Mouse (Mus musculus) lung, adult 18-20 months (tissue): ENCODE measurements at regions not wholly inside any gene's neighbourhood (a gene's known extent, or its start where the extent isn't known, plus 50 kb on each side); places are given as distances from the start of the nearest gene placed in this dataset.

Source experiments
- DNase-seq, 2 experiments: peaks; one replicate each; pipeline ENCODE4 v3.0.0; 2022; ENCODE audit warnings: mixed read lengths in 2 of 2

DNA sequence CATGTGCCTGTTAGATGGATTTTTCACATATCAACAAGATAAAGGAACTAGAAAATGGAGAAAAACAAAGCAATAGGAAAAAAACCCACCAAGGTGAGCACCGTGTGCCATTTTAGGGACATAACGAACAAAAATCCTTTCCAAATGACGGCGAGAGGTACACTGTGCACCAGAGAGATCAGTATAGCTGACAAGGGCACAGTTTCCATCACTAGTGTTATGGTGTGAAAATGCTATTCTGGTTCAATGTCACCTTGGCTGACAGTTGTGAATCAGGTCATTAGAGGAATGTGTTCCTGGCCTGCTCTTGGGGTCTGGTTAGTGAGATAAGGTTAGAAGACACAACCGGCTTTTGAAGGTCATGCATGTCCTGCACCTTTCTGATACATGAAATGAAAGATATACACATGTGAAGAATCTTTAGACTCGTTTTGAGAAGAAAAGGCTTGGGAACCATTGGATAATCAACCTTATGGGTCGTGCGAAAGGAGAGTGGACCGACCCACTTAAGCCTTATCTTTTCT is 76.5 kb upstream of the P2ry1 start:
- DNase-seq: no peak

DNA sequence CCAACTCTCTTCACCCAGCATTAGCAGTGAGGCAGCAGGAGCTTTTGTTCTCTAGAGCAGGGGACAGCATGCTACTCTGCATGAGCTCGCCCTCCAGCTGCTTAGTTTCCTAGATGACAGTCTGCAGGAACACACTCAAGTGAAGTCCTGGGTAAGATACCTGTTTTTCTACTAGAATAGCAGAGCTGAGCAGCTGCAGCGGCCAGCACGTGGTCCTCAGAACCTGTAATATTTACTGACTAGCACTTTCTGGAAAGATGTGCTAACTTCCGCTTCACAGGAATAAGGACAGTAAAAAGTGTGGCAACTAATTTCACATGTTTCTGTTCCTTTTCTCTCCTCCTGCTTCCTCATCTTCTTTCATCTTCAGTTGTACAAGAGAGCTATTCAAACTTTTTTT is 73.7 kb upstream of the P2ry1 start:
- DNase-seq: no peak

DNA sequence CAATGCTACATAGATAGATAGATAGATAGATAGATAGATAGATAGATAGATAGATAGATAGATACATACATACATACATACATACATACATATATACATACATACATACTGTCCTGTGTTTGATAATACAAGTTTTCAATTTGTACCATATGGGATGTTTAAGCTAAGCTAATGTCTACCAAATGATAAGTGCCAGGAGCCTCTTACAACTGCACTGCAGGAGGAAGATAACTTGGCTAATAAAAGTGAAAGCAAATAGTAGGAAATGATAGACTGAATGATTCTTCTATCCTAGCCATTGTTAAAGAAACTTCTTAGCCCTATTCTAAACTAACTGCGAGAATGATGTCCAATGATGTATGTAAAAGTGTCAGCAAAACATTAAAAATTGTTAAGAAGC is 68.1 kb upstream of the P2ry1 start:
- no peak for DNase-seq

DNA sequence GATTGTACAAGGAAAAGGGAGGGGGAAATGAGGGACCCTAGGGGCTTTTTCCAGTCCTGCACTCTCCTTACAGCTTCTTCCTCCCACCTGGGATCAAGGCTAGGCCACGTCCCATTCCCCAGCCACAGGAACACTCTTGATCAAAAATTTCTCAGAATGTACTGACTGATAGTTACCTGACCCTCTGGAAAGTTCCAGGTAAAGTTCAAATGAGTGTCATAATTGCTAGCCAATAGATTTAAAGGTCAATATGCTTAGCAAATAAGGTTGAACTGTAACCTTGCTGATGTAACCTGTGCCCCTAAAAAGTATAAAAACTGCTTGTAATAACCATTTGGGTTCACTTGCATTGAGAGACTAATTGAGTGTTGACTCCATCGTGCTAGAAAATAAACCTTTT is 61.1 kb upstream of the P2ry1 start:
- DNase-seq: no peak

DNA sequence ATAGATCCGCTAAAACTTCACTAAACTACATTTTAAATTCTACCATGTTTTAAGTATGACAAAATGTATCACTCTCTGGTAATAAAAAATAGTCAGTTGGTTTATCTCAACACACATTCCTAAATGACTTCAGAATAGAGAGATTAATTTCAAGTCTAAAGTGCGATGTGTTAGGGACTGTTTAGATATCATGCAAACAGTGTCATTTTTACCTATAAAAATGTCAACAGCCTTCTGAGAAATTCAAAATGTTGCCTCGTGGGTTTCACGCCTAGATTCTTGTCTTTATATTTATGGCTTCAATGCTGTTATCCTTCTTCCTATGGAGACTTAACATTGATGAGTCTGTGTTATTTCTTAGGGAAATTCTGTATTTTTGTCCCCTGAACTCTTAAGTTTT is 53.7 kb upstream of the P2ry1 start:
- DNase-seq: no peak
